Mouse (Mus musculus): ENCODE data around the gene Spdef. TPM values are rescaled to one million over a fixed set of nuclear protein-coding genes. Genes with fewer than 3 reads are reported as not detected.

The Spdef gene
- total RNA-seq, 1 experiment: not detected

DNA sequence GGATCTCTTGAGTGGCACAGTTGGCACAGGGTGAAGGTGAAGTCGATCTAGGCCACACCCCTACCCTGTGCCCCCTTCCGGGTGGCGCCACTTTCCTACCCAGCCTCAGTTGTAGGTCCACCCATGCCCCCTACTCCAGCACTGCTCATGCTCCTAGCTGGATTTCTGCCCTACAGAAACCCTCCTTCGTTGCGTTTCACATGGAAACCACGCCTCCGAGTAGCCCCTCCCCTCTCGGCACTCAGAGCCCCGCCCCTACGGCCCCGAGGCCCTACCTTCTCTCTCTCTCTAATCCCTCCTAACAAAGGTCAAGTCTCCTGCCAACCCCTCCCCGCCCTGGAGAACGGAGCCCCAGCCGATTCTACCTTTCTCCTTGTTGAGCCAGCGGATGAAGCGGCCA is 12.0 kb downstream of the Spdef start:
- peak overlapping the region; percentile 68 for H3K9ac ChIP-seq (ENCODE audit: insufficient read depth, low read depth, low read length, poor library complexity, severe bottlenecking)
- in situ Hi-C loops (cut with MboI; ENCODE audit: low sequenced_read_pairs in 2 of 2, unreplicated experiment in 2 of 2): no loop called here
- H3K36me3 ChIP-seq (ENCODE audit: control insufficient read depth, insufficient read depth, low read length, poor library complexity, severe bottlenecking): no peaks in the 10 kb centered on the region
- no peak overlapping the region for H3K27ac ChIP-seq (ENCODE audit: insufficient read depth, low read depth, low read length, poor library complexity, severe bottlenecking)
- H3K4me1 ChIP-seq (ENCODE audit: control insufficient read depth in 2 of 2, insufficient read depth in 2 of 2, low read length in 2 of 2, poor library complexity in 1 of 2): peaks cover 2 to 21% of the 10 kb centered on the region in 2 experiments; a peak in 2 of 4 replicates
- peak; percentile 80 for DNase-seq (ENCODE audit: low read depth, low spot score)
- peak overlapping the region; percentile 73 to 83 for H3K4me3 ChIP-seq (ENCODE audit: insufficient read depth in 1 of 2, low read depth in 1 of 2, low read length in 2 of 2, poor library complexity in 1 of 2, severe bottlenecking in 1 of 2)
- no peak for TF ChIP-seq HCFC1 (IDR thresholded peaks at IDR 0.05; ENCODE audit: borderline replicate concordance, insufficient read depth, low read length)
- TF ChIP-seq CHD2 (IDR thresholded peaks at IDR 0.05; ENCODE audit: low read depth, low read length): no peak
- no peaks in the 10 kb centered on the region for H3K9me3 ChIP-seq (ENCODE audit: control insufficient read depth, insufficient read depth, low read depth, low read length)

DNA sequence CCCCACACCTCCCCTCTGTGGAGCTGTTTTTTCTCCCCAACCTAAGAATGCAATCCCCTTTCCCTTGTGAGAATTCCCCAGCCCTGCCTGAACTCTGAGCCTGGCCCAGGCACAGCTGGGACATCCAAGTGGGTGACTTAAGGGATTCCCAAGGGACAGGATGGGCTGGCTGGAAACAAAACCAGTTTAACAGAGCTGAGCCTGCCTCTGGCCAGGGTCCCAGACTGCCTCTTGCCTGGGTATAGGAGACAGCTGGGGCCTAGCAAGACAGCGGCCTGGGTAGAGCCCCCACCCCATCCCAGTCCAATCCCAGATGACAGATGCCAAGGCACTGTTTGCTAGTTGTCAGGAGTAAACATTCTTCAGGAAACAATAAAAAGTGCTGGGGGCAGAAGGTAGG is 15.9 kb downstream of the Spdef start:
- no peak for DNase-seq (ENCODE audit: low read depth, low spot score)
- H3K4me3 ChIP-seq (ENCODE audit: insufficient read depth in 1 of 2, low read depth in 1 of 2, low read length in 2 of 2, poor library complexity in 1 of 2, severe bottlenecking in 1 of 2): no peak overlapping the region
- no peak overlapping the region for H3K9ac ChIP-seq (ENCODE audit: insufficient read depth, low read depth, low read length, poor library complexity, severe bottlenecking)
- TF ChIP-seq ZC3H11A (IDR thresholded peaks at IDR 0.05; ENCODE audit: borderline replicate concordance, low read depth, low read length) (no peak), CHD2 (IDR thresholded peaks at IDR 0.05; ENCODE audit: low read depth, low read length) (no peak), MAFK (IDR thresholded peaks at IDR 0.05; ENCODE audit: insufficient read depth, low read depth, low read length) (no peak), HCFC1 (IDR thresholded peaks at IDR 0.05; ENCODE audit: borderline replicate concordance, insufficient read depth, low read length) (no peak), ZNF384 (IDR thresholded peaks at IDR 0.05; ENCODE audit: low read depth, low read length) (no peak)
- no peaks in the 10 kb centered on the region for H3K36me3 ChIP-seq (ENCODE audit: control insufficient read depth, insufficient read depth, low read length, poor library complexity, severe bottlenecking)
- H3K9me3 ChIP-seq (ENCODE audit: control insufficient read depth, insufficient read depth, low read depth, low read length): no peaks in the 10 kb centered on the region
- in situ Hi-C loops (cut with MboI; ENCODE audit: low sequenced_read_pairs in 2 of 2, unreplicated experiment in 2 of 2): no loop called here
- peaks cover 2 to 17% of the 10 kb centered on the region in 2 experiments; a peak in 2 of 4 replicates for H3K4me1 ChIP-seq (ENCODE audit: control insufficient read depth in 2 of 2, insufficient read depth in 2 of 2, low read length in 2 of 2, poor library complexity in 1 of 2)
- no peak overlapping the region for H3K27ac ChIP-seq (ENCODE audit: insufficient read depth, low read depth, low read length, poor library complexity, severe bottlenecking)

DNA sequence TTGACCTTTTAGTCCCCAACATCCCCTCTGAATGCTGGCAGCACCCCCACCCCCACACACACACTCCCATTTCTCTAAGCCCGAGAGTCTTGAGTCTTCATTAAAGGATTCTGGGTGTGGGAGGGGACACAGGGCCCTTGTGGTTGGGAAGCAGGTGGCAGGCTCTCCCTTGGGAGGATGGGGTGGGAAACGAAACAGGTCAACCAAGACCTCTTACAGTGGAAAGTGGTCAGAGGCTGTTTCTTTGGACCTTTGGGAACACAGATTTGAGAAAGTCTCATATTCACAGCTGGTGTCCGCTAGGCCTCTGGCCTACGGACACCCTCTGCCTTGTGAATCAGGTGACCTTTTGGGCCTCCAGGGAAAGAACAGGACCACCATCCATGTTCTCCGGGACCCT is 19.1 kb downstream of the Spdef start:
- TF ChIP-seq MAFK (IDR thresholded peaks at IDR 0.05; ENCODE audit: insufficient read depth, low read depth, low read length) (no peak), CHD2 (IDR thresholded peaks at IDR 0.05; ENCODE audit: low read depth, low read length) (no peak), ZC3H11A (IDR thresholded peaks at IDR 0.05; ENCODE audit: borderline replicate concordance, low read depth, low read length) (no peak), HCFC1 (IDR thresholded peaks at IDR 0.05; ENCODE audit: borderline replicate concordance, insufficient read depth, low read length) (no peak), ZNF384 (IDR thresholded peaks at IDR 0.05; ENCODE audit: low read depth, low read length) (no peak)
- DNase-seq (ENCODE audit: low read depth, low spot score): no peak
- no peaks in the 10 kb centered on the region for H3K9me3 ChIP-seq (ENCODE audit: control insufficient read depth, insufficient read depth, low read depth, low read length)
- no peak overlapping the region for H3K27ac ChIP-seq (ENCODE audit: insufficient read depth, low read depth, low read length, poor library complexity, severe bottlenecking)
- in situ Hi-C loops (cut with MboI; ENCODE audit: low sequenced_read_pairs in 2 of 2, unreplicated experiment in 2 of 2): no loop called here
- H3K36me3 ChIP-seq (ENCODE audit: control insufficient read depth, insufficient read depth, low read length, poor library complexity, severe bottlenecking): no peaks in the 10 kb centered on the region
- no peak overlapping the region for H3K9ac ChIP-seq (ENCODE audit: insufficient read depth, low read depth, low read length, poor library complexity, severe bottlenecking)
- H3K4me1 ChIP-seq (ENCODE audit: control insufficient read depth in 2 of 2, insufficient read depth in 2 of 2, low read length in 2 of 2, poor library complexity in 1 of 2): peaks cover 0 to 18% of the 10 kb centered on the region in 2 experiments; a peak in 3 of 4 replicates
- H3K4me3 ChIP-seq (ENCODE audit: insufficient read depth in 1 of 2, low read depth in 1 of 2, low read length in 2 of 2, poor library complexity in 1 of 2, severe bottlenecking in 1 of 2): no peak overlapping the region

DNA sequence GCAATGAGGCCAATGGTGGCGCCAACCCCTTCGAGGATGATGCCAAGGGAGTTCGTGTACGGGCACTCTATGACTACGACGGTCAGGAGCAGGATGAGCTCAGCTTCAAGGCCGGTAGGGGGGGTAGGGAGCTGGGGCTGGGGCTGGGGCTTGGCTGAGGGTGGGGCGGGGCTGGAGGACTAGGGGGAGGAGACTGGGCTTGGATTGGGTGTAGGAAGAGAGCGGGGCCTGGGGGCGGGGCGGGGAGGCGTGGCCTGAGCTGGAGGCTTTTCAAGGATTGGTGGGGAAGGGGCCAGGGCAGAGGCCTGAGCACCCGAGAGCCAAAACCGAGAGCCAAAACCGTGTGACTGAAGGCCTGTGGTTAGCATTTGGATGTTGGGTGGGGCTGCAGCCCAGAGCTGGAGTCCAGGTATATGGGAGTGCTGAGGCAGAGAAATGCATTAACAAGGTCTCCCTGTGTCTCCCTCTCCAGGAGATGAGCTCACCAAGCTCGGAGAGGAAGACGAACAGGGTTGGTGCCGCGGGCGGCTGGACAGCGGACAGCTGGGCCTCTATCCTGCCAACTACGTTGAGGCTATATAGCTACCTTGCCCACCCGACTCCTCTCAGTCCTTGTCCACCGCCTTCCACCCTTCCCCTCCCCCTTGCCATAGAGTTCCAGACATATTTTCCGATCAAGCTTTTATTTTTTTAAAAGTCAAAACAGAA is 20.6 kb downstream of the Spdef start:
- Histone ChIP-seq H3K9me3 (ENCODE audit: control insufficient read depth, insufficient read depth, low read depth, low read length) (no peaks in the 10 kb centered on the region), H3K4me1 (ENCODE audit: control insufficient read depth in 2 of 2, insufficient read depth in 2 of 2, low read length in 2 of 2, poor library complexity in 1 of 2) (peaks cover 4 to 20% of the 10 kb centered on the region in 2 experiments), H3K9ac (ENCODE audit: insufficient read depth, low read depth, low read length, poor library complexity, severe bottlenecking) (no peak overlapping the region; the same call in 1 of the 2 replicates), H3K27ac (ENCODE audit: insufficient read depth, low read depth, low read length, poor library complexity, severe bottlenecking) (no peak overlapping the region), H3K36me3 (ENCODE audit: control insufficient read depth, insufficient read depth, low read length, poor library complexity, severe bottlenecking) (no peaks in the 10 kb centered on the region), H3K4me3 (ENCODE audit: insufficient read depth in 1 of 2, low read depth in 1 of 2, low read length in 2 of 2, poor library complexity in 1 of 2, severe bottlenecking in 1 of 2) (peak overlapping the region; percentile 29 to 63; a peak in 3 of 4 replicates)
- peak; percentile 96 for DNase-seq (ENCODE audit: low read depth, low spot score)
- in situ Hi-C loops (cut with MboI; ENCODE audit: low sequenced_read_pairs in 2 of 2, unreplicated experiment in 2 of 2): no loop called here
- TF ChIP-seq HCFC1 (IDR thresholded peaks at IDR 0.05; ENCODE audit: borderline replicate concordance, insufficient read depth, low read length) (no peak), ZC3H11A (IDR thresholded peaks at IDR 0.05; ENCODE audit: borderline replicate concordance, low read depth, low read length) (no peak), CHD2 (IDR thresholded peaks at IDR 0.05; ENCODE audit: low read depth, low read length) (no peak), ZNF384 (IDR thresholded peaks at IDR 0.05; ENCODE audit: low read depth, low read length) (0 out of 2 replicates have a peak, but pooled peaks have one; percentile 11), MAFK (IDR thresholded peaks at IDR 0.05; ENCODE audit: insufficient read depth, low read depth, low read length) (no peak)

Data from ES-E14 (cell line).